Mouse (Mus musculus) heart, embryonic 11.5 days (tissue): ENCODE data around the gene Inhba. TPM values are rescaled to one million over a fixed set of nuclear protein-coding genes. Genes with fewer than 3 reads are reported as not detected.

Experiments used
- ATAC-seq: fragments of 200-750 bp; cut with Nextera tagmentation; replicated peaks from 2 replicates; pipeline ENCODE4 v1.8.0; 2017; ENCODE audit warnings: moderate library complexity; ENCODE audit not compliant: insufficient number of reproducible peaks, low FRiP score, low TSS enrichment
- H3K27ac ChIP-seq: fragments of 300-500 bp; sonication (generic); 2 replicates; pipeline ENCODE4 v1.5.1; 2014; ENCODE audit warnings: mild to moderate bottlenecking, low read depth, low read length
- H3K27me3 ChIP-seq: fragments of 300-500 bp; sonication (generic); 2 replicates; pipeline ENCODE4 v1.6.1; 2014; ENCODE audit warnings: mild to moderate bottlenecking, low read length, mixed read lengths; ENCODE audit not compliant: control insufficient read depth, insufficient read depth
- H3K36me3 ChIP-seq: fragments of 300-500 bp; sonication (generic); 2 replicates; pipeline ENCODE4 v1.6.1; 2014; ENCODE audit warnings: mild to moderate bottlenecking, low read length, moderate library complexity, mixed read lengths; ENCODE audit not compliant: control insufficient read depth, insufficient read depth
- H3K4me1 ChIP-seq: fragments of 300-500 bp; sonication (generic); 2 replicates; pipeline ENCODE4 v1.6.1; 2014; ENCODE audit warnings: low read length; ENCODE audit not compliant: control insufficient read depth, insufficient read depth
- H3K4me2 ChIP-seq: fragments of 300-500 bp; sonication (generic); 2 replicates; pipeline ENCODE4 v1.6.1; 2014; ENCODE audit warnings: mild to moderate bottlenecking, moderate library complexity
- H3K4me3 ChIP-seq: fragments of 300-500 bp; sonication (generic); 2 replicates; pipeline ENCODE4 v1.5.1; 2014; ENCODE audit warnings: low read depth, low read length
- H3K9ac ChIP-seq: fragments of 300-500 bp; sonication (generic); 2 replicates; pipeline ENCODE4 v1.6.1; 2014; ENCODE audit warnings: mild to moderate bottlenecking, low read depth, low read length, moderate library complexity
- H3K9me3 ChIP-seq: fragments of 300-500 bp; sonication (generic); replicated peaks from 2 replicates; pipeline ENCODE4 v1.6.1; 2016; ENCODE audit warnings: low read length; ENCODE audit not compliant: control insufficient read depth
- whole genome bisulfite sequencing: fragments of 180-500 bp; shearing (Covaris S2); extraction: QIAGEN DNeasy Blood & Tissue Kit; methylation state at CpG from one replicate; pipeline ENCODE4 v1.1.7; 2014; ENCODE audit not compliant: insufficient replicate concordance; 5-methylcytosine and 5-hydroxymethylcytosine counted together
- polyA plus RNA-seq: library from polyadenylated mRNA; unstranded; fragments of >200 nt; fragmentation: Nextera tagmentation; extraction: Ambion mirVana; gene quantifications from 2 replicates; pipeline ENCODE4 v1.2.1, GENCODE M21; 2014

Inhba gene
- polyA plus RNA-seq = 16.6 and 17.0 TPM in 2 replicates

GRCm38 (mm10) chr13:16011372-16012242, at the start of gene Inhba:
Gene Inhba, plus strand, starts transcription at chr13:16011851.
- H3K27ac ChIP-seq = no peak within 1 kb of the TSS
- no peaks in the 10 kb centered on the region; the same call in 1 of the 2 replicates for H3K4me1 ChIP-seq
- H3K9me3 ChIP-seq = no peaks in the 10 kb centered on the region
- H3K36me3 ChIP-seq = no peaks in the 10 kb centered on the region
- H3K4me3 ChIP-seq = peak within 1 kb of the TSS; percentile 51
- WGBS = 8% methylated on average over 31 of the region's 31 CpGs
- H3K9ac ChIP-seq = peak within 1 kb of the TSS; percentile 73
- peak within 1 kb of the TSS; percentile 88 for H3K4me2 ChIP-seq
- H3K27me3 ChIP-seq = no peaks in the 10 kb centered on the region
- peak; percentile 43; the same call in 1 of the 2 replicates for ATAC-seq

GRCm38 (mm10) chr13:15976584-15976983, 35.1 kb upstream of the Inhba start:
- no peak overlapping the region for H3K27ac ChIP-seq
- H3K9ac ChIP-seq = no peak overlapping the region
- H3K4me1 ChIP-seq = no peaks in the 10 kb centered on the region
- 81% methylated on average over 1 of the region's 1 CpGs for WGBS
- ATAC-seq = no peak
- H3K4me2 ChIP-seq = no peak overlapping the region
- H3K36me3 ChIP-seq = no peaks in the 10 kb centered on the region
- H3K9me3 ChIP-seq = no peaks in the 10 kb centered on the region
- H3K27me3 ChIP-seq = no peaks in the 10 kb centered on the region
- no peak overlapping the region for H3K4me3 ChIP-seq

- no peaks in the 10 kb centered on the region for H3K27me3 ChIP-seq
- H3K27ac ChIP-seq = no peak overlapping the region
- H3K4me3 ChIP-seq = no peak overlapping the region
- ATAC-seq = no peak
- no peaks in the 10 kb centered on the region for H3K9me3 ChIP-seq
- no peaks in the 10 kb centered on the region for H3K4me1 ChIP-seq
- no peak overlapping the region for H3K4me2 ChIP-seq
- no peak overlapping the region for H3K9ac ChIP-seq
- no peaks in the 10 kb centered on the region for H3K36me3 ChIP-seq
- WGBS = 61% methylated on average over 3 of the region's 3 CpGs
Measured at GRCm38 (mm10) chr13:15979551-15979950, 32.1 kb upstream of the Inhba start.

DNA sequence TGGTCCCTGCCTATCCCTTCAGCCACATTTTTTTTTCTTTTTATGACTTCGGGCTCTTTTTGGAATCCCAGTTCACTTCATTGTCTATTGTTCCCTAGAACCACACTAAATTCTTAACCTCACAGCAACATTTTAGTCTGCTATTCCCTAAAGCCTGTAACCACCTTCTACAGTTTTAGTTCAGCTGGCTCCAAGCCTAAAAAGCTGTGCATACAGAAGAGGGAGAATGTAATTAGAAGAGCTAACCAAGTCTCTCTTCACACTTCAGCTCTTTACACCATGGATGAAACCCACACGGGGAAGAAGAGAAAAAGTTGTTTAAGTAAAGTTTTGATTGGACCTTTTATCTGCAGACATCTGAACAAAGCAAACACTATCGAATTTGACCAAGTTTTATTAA, 29.6 kb upstream of the Inhba start:
- H3K9ac ChIP-seq = no peak overlapping the region
- no peak for ATAC-seq
- H3K36me3 ChIP-seq = no peaks in the 10 kb centered on the region
- no peaks in the 10 kb centered on the region for H3K4me1 ChIP-seq
- WGBS = 71% methylated on average over 3 of the region's 3 CpGs
- H3K4me2 ChIP-seq = no peak overlapping the region
- H3K9me3 ChIP-seq = no peaks in the 10 kb centered on the region
- no peaks in the 10 kb centered on the region for H3K27me3 ChIP-seq
- H3K4me3 ChIP-seq = no peak overlapping the region
- no peak overlapping the region for H3K27ac ChIP-seq

- no peak overlapping the region for H3K27ac ChIP-seq
- H3K9me3 ChIP-seq = no peaks in the 10 kb centered on the region
- H3K27me3 ChIP-seq = no peaks in the 10 kb centered on the region
- H3K4me3 ChIP-seq = no peak overlapping the region
- H3K4me2 ChIP-seq = no peak overlapping the region
- no peaks in the 10 kb centered on the region for H3K4me1 ChIP-seq
- H3K9ac ChIP-seq = no peak overlapping the region
- no peak for ATAC-seq
- no peaks in the 10 kb centered on the region for H3K36me3 ChIP-seq
- 66% methylated on average over 2 of the region's 2 CpGs for WGBS
Measured at GRCm38 (mm10) chr13:15985761-15986160, 25.9 kb upstream of the Inhba start.

DNA sequence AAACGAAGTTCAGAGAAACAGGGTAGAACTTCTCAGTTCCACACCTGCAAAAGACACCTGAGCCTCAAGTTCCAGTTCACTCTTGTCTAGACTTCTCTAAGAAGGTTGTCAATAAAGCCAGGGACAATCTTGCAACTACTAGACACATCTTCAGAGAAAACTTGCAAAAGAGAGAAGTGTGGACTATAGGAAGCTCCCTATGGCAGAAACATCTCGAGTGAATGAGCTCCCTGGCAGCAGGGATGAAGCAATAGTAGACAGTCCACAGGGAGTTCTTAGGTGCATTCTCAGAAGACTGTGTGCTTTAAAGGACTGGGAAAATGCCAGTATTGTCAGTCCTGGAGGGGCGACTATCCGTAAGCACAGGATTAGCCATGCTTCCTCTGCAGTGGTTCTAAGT, 25.5 kb upstream of the Inhba start:
- WGBS = 80% methylated on average over 4 of the region's 4 CpGs
- no peak overlapping the region for H3K4me3 ChIP-seq
- no peaks in the 10 kb centered on the region for H3K4me1 ChIP-seq
- no peak overlapping the region for H3K27ac ChIP-seq
- no peak overlapping the region for H3K4me2 ChIP-seq
- H3K27me3 ChIP-seq = no peaks in the 10 kb centered on the region
- no peaks in the 10 kb centered on the region for H3K9me3 ChIP-seq
- no peak for ATAC-seq
- no peaks in the 10 kb centered on the region for H3K36me3 ChIP-seq
- no peak overlapping the region for H3K9ac ChIP-seq

DNA sequence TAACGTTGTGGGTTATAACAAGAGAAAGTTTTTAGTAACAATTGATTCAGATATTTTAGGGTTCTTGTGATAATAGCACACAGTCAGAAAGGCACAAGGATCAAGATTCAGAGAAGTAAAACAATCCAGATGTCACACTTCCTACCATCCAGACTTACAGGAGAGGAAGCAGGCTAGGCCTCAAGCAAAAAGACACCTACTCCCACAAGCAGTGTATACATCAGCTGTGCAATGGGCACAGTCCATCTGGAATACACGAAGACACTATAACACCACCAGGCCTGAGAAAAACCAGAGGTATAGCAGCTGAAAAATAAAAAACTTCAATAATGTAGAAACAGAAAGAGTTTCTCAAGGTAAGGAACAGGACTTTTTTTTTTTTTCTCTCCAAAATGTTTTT, 16.3 kb upstream of the Inhba start:
- H3K27me3 ChIP-seq = no peaks in the 10 kb centered on the region
- ATAC-seq = no peak
- H3K36me3 ChIP-seq = no peaks in the 10 kb centered on the region
- no peak overlapping the region for H3K4me3 ChIP-seq
- H3K9ac ChIP-seq = no peak overlapping the region
- no peaks in the 10 kb centered on the region for H3K9me3 ChIP-seq
- WGBS = 66% methylated on average over 2 of the region's 2 CpGs
- H3K4me2 ChIP-seq = no peak overlapping the region
- no peaks in the 10 kb centered on the region for H3K4me1 ChIP-seq
- no peak overlapping the region for H3K27ac ChIP-seq

- H3K27me3 ChIP-seq = no peaks in the 10 kb centered on the region
- H3K4me1 ChIP-seq = no peaks in the 10 kb centered on the region
- 9% methylated on average over 4 of the region's 4 CpGs for WGBS
- H3K4me2 ChIP-seq = no peak overlapping the region
- H3K36me3 ChIP-seq = no peaks in the 10 kb centered on the region
- ATAC-seq = no peak
- H3K4me3 ChIP-seq = no peak overlapping the region
- H3K9ac ChIP-seq = no peak overlapping the region
- no peak overlapping the region for H3K27ac ChIP-seq
- no peaks in the 10 kb centered on the region for H3K9me3 ChIP-seq
Measured at GRCm38 (mm10) chr13:16005517-16005916, 6.1 kb upstream of the Inhba start.

DNA sequence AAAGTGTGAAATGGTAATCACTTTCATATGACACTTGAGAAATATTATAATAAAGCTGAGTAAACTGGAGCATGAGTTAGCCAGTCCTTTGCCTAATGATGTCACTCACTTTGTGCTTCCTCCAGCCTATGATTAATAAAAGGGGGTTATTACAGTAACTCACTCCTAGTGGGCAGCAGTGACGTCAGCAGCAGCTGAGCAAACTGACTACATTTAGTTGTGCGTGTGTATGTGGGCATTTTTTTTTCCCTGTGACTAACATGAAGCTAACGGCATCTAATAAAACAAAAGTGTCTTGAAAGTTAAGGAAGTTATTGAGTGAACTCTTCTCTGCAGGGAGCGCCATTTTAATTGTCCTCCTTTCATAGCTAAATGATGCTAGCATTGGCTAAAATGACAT, 3.9 kb upstream of the Inhba start:
- no peak overlapping the region for H3K27ac ChIP-seq
- H3K27me3 ChIP-seq = no peaks in the 10 kb centered on the region
- no peak overlapping the region for H3K4me3 ChIP-seq
- H3K4me1 ChIP-seq = no peaks in the 10 kb centered on the region; the same call in 1 of the 2 replicates
- no peak overlapping the region for H3K9ac ChIP-seq
- H3K9me3 ChIP-seq = no peaks in the 10 kb centered on the region
- no peaks in the 10 kb centered on the region for H3K36me3 ChIP-seq
- no peak for ATAC-seq
- WGBS = 72% methylated on average over 4 of the region's 4 CpGs
- H3K4me2 ChIP-seq = no peak overlapping the region
